Mouse (Mus musculus) T-cell, adult 2 months (primary cell): ENCODE results near the gene Sart3.

Experiments used
- DNase-seq: peaks from one replicate; pipeline ENCODE4 v3.0.0; 2022; ENCODE audit warnings: low spot score

Sart3 gene

DNA sequence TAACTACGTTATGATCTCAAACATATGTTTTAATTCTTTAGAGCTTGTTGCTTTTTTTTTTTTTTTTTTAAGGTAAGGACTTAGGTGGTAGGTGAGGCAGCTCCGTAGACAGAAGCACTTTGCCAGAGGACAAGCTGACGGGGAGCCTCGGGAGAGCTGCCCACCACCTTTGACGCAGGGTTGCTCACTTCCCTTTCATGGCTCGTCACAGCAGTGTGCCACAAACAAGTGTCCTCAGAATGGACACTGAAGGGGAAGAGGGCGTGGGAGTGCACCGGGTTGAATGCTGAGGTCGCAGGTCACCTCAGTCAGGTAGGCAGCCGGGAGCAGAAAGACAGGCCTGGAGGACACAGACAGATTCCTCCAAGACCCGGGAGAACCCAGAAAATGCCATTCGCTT, 46.9 kb downstream of the Sart3 start:
- no peak for DNase-seq

DNA sequence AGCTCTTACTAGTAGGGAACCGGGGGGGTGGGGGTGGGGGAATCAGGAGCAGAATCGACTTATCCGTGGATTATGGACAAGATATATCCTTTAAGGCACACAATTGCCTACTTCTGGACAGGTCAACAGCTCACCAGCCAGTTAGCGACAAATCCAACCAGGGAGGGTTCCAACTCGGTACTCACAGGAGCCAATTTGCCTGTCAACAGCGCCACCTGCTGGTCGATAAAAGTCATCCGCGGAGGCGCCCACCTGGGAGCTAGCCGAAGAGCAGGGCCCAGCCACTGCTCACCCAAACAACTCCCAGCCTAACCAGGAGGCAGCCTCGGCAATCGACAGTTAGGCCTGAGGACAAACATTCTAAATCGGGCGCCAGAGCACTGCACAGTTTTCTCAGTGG, 47.9 kb downstream of the Sart3 start, which contains the start of gene 1700069L16Rik:
Gene 1700069L16Rik (minus strand): TSS at position 327 of the 400 bp plus-strand sequence.
- peak; percentile 66 for DNase-seq

GRCm38 (mm10) chr5:113723567-113724237, 48.6 kb downstream of the Sart3 start:
- DNase-seq = no peak

DNA sequence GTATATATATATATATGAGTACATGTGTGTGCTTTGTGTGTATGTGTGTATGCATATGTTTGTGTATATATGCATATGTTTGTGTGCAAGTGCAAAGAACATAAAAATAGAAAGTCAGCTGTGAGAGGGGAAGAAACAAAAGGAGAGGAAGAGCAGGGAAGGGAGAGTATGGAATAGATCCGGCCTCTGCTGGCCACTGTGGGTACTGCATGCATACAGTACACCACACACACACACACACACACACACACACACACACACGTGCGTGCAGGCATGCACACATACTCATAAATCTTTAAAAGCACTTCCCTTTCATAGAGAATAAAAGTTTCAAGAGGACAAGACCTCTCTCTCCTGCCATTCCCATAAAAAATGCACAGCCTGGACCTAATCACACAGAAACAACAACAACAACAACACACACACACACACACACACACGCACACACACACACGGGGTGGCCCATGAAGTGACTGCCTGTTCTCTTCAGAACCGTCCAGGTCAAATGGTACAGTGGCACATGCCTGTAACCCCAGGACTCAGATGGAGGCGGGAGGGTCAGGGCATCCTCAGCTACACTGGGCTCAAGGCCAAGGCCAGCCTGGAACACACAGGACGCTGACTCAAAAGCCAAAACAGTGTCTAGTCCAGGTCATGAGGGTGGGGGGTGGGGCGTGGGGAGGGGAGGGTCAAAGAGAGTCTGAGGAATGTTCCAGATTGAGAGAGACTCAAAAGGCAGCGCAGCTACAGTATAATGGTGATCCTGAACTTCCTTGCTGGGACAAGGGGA, 49.9 kb downstream of the Sart3 start:
- DNase-seq = no peak

GRCm38 (mm10) chr5:113719221-113719661, 53.1 kb downstream of the Sart3 start:
- no peak for DNase-seq

DNA sequence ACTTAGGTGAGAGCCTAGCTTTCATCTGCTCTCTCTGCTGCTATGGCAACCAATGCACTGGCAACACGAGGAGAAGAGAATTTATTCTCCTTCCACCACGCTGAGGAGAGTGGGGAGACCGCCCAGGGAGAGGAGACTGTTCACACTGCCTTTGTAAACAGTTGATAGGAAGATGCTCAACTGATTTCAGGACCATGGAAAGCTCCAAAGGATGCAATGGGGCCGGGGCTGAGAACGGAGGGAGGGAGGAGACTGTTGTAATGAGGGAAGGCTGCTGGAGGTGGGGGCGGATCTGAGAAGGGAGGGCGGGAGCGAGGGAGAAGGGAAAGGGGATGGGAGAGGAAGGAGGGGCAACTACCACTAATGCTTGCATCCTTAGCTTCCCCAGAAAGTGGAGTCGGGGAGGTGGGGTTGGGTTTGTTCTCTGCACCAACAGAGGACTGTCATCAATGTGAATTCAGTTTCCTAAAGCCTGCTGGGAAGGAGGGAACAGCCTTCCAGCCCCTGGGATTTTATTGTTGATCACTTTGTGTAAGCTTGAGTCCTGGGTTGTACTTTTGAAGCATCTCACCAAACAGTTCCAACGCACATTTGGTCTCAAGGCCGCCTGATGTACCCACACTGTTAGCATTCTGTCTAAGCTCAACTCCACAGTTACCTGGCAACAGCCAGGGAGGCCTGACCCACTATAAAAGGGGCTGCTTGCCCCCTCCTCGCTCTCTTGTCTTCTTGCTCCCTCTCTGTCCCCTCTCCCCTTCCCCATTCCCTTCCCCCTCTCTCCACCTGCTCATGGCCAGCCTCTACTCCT, 55.5 kb downstream of the Sart3 start:
- no peak for DNase-seq

DNA sequence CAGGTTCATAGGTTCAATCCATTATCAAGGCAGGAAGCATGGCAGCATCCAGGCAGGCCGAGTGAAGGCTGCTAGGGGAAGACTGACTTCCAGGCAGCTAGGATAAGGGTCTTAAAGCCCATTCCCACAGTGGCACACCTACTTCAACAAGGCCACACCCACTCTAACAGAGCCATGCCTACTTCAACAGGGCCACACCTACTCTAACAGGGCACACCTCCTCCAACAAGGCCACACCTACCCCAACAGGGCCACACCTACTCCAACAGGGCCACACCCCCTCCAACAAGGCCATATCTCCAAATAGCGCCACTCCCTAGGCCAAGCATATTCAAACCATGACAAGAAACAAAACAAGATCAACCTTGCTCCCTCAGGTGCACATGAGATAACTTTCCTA, 59.4 kb downstream of the Sart3 start:
- DNase-seq = no peak

DNA sequence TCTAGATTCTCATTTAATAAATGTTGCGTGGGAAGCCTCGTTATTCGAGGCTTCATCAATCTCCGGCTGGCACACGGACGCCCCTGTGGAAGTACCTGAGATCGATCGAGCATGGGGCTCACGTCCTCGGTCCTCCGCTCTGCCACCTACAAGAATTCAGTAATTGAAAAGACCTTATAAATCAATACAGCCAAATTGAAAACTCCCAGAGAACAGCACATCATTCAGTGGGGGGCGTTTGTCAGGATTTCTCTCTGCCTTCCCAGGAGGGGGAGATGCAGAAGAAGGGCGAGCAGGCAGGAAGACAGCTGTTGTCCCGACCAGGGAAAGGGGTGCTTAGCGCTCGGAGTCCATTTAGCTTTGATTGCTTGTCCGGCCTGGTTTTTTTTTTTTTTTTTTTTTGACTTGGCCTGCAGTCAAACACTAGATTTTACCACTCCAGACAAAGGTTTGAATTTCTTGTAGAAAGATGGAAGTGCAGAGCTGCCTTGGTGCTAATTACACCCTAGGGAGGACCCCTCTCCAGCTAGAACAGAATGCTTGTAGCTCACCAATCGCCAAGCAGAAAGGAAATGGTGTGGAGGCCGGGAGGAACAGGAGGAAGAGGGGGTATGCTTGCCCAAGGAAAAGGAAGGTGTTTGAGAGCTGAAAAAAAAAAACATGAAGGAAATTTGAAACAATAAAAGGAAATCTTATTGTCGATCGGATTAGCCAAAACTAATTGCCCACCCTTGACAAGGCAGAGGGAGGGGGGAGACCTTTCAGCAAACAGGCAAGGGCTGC, 68.3 kb downstream of the Sart3 start:
- DNase-seq = no peak

GRCm38 (mm10) chr5:113700388-113701023, 71.8 kb downstream of the Sart3 start:
- DNase-seq = no peak

- DNase-seq = no peak
Measured at GRCm38 (mm10) chr5:113694415-113694814, 77.9 kb downstream of the Sart3 start.

- DNase-seq = no peak
Measured at GRCm38 (mm10) chr5:113694000-113694399, 78.3 kb downstream of the Sart3 start.

- no peak for DNase-seq
Measured at GRCm38 (mm10) chr5:113693196-113693755, 79.0 kb downstream of the Sart3 start.
